Mouse (Mus musculus) C2C12 (cell line): ENCODE measurements at regions not wholly inside any gene's neighbourhood (a gene's known extent, or its start where the extent isn't known, plus 50 kb on each side); places are given as distances from the start of the nearest gene placed in this dataset. TPM values are rescaled to one million over a fixed set of nuclear protein-coding genes. Genes with fewer than 3 reads are reported as not detected.

Experiments used
- H3K27me3 ChIP-seq: one replicate; pipeline ENCODE4 v1.6.1; 2011; ENCODE audit not compliant: control insufficient read depth, insufficient read depth, insufficient read length
- H3K36me3 ChIP-seq: one replicate; pipeline ENCODE4 v1.6.1; 2011; ENCODE audit not compliant: control insufficient read depth, insufficient read depth
- H3K4me3 ChIP-seq: one replicate; pipeline ENCODE4 v1.5.1; 2011; ENCODE audit warnings: mild to moderate bottlenecking, control low read depth; ENCODE audit not compliant: poor library complexity, insufficient read depth, severe bottlenecking
- H3K79me2 ChIP-seq: one replicate; pipeline ENCODE4 v1.6.1; 2011; ENCODE audit not compliant: control insufficient read depth, insufficient read depth
- H3K79me3 ChIP-seq: one replicate; pipeline ENCODE4 v1.6.1; 2011; ENCODE audit warnings: low read depth, control low read depth
- H3ac ChIP-seq: one replicate; pipeline ENCODE3; 2011; ENCODE audit warnings: low read depth; ENCODE audit not compliant: control insufficient read depth, insufficient read length
- CEBPB ChIP-seq: IDR thresholded peaks from one replicate; pipeline ENCODE4 v1.6.1; 2011; ENCODE audit warnings: low read depth, mild to moderate bottlenecking, control low read depth, moderate library complexity
- CTCF ChIP-seq: IDR thresholded peaks from one replicate; pipeline ENCODE4 v1.5.1; 2011; ENCODE audit not compliant: control insufficient read depth, insufficient read depth, insufficient read length
- FOSL1 ChIP-seq: IDR thresholded peaks from one replicate; pipeline ENCODE4 v1.8.0; 2011; ENCODE audit warnings: mild to moderate bottlenecking, low read length; ENCODE audit not compliant: poor library complexity, insufficient read depth, severe bottlenecking
- MAX ChIP-seq: IDR thresholded peaks from one replicate; pipeline ENCODE4 v1.6.1; 2011; ENCODE audit warnings: mild to moderate bottlenecking, control low read depth
- MYOD1 ChIP-seq: IDR thresholded peaks from one replicate; pipeline ENCODE4 v1.6.1; 2011; ENCODE audit warnings: low read depth; ENCODE audit not compliant: control insufficient read depth, insufficient read length
- MYOG ChIP-seq: IDR thresholded peaks from one replicate; pipeline ENCODE4 v1.6.1; 2011; ENCODE audit not compliant: control insufficient read depth, insufficient read length; ENCODE audit errors: extremely low read depth
- USF1 ChIP-seq: IDR thresholded peaks from one replicate; pipeline ENCODE4 v1.6.1; 2011; ENCODE audit warnings: low read depth, mild to moderate bottlenecking, control low read depth, moderate library complexity
- microRNA-seq: library from miRNA; unstranded; fragments of <30 nt; microRNA quantifications from one replicate; pipeline ENCODE4, GENCODE M21; 2019; ENCODE audit warnings: borderline microRNAs expressed

DNA sequence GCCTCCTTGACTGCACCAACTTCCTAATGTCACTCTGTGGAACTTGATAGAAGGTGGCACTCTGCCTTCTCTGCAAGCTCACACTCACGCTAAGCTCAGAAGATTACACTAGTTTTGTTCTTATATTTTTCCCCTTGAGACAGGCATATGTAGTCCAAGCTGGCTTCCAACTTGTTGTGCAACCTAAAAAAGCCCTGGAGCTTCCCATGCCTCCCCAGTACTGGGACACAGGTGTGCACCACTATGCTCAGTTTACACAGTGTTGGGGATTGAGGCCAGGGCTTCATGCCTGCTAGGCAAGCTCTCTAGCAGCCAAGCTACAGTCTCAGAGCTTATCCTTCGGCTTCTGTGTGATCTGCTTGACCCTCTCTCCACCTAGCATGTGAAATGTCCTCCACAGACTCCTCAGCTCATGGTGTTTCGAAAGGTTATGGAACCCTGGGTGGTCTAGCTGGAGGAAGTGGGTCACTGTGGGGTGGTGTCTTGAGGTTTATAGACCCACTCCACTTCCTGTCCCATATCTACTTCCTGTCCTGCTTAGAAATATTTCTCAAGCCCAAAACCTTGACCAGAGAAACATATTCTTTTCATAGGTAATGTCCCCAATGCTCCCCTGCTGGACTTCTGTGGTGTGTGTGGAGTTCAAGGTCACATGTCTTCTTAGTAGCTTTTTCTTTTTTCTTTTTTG is 54.6 kb upstream of the Runx1 start:
- Histone ChIP-seq H3K79me3 (no peaks in the 10 kb centered on the region), H3K27me3 (no peaks in the 10 kb centered on the region), H3K36me3 (no peaks in the 10 kb centered on the region), H3K79me2 (no peaks in the 10 kb centered on the region), H3ac (no peak overlapping the region), H3K4me3 (no peak overlapping the region)
- no peak for TF ChIP-seq MYOG
- no peak for TF ChIP-seq USF1
- TF ChIP-seq MYOD1: no peak
- no peak for TF ChIP-seq CEBPB
- TF ChIP-seq CTCF: no peak
- TF ChIP-seq FOSL1: no peak
- no peak for TF ChIP-seq MAX

DNA sequence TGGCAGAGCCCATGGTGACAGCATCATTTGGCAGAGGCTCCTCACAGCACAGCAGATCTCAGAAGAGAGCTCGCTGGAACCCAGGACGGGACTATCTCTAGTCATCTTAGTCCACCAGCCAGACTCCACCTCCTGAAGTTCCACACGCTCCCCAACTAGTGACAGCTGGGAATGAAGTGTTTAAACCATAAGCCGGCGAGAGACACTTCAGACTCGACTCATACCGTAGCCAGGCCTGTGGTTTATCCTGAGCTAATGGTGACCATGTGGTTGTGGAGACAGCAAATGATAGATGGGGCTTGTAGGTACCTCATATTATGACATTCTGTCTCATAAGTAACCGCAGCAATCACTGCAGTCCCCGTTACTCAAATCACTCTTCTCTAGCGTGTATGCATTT is 52.1 kb upstream of the Runx1 start:
- Histone ChIP-seq H3K4me3 (no peak overlapping the region), H3ac (no peak overlapping the region), H3K79me3 (no peaks in the 10 kb centered on the region), H3K27me3 (no peaks in the 10 kb centered on the region), H3K79me2 (no peaks in the 10 kb centered on the region), H3K36me3 (no peaks in the 10 kb centered on the region)
- TF ChIP-seq CEBPB (peak; percentile 20), USF1 (peak; percentile 10), FOSL1 (no peak), MAX (peak; percentile 74), MYOG (no peak), CTCF (no peak), MYOD1 (peak; percentile 68)

Small RNAs in the stretch of these regions (microRNA-seq; reads per million reads assigned to microRNA genes)
- gene Gm28003 (not detected), gene Mir802 (not detected)
